Mouse (Mus musculus) forebrain, embryonic 16.5 days (tissue): Measurements from ENCODE around the gene Il15. TPM values are rescaled to one million over a fixed set of nuclear protein-coding genes. Genes with fewer than 3 reads are reported as not detected.

Experiments used
- ATAC-seq: fragments of 200-750 bp; cut with Nextera tagmentation; 2 replicates; pipeline ENCODE4 v1.8.0; 2017; ENCODE audit warnings: mild to moderate bottlenecking, moderate library complexity
- H3K27ac ChIP-seq: fragments of 300-500 bp; sonication (generic); 2 replicates; pipeline ENCODE4 v1.5.1; 2014; ENCODE audit warnings: low read length, control low read depth
- H3K27me3 ChIP-seq: fragments of 300-500 bp; sonication (generic); replicated peaks from 2 replicates; pipeline ENCODE4 v1.6.1; 2014; ENCODE audit warnings: low read length; ENCODE audit not compliant: control insufficient read depth, insufficient read depth
- H3K36me3 ChIP-seq: fragments of 300-500 bp; sonication (generic); 2 replicates; pipeline ENCODE4 v1.6.1; 2014; ENCODE audit not compliant: control insufficient read depth, insufficient read depth
- H3K4me1 ChIP-seq: fragments of 300-500 bp; sonication (generic); replicated peaks from 2 replicates; pipeline ENCODE4 v1.6.1; 2014; ENCODE audit warnings: low read length; ENCODE audit not compliant: control insufficient read depth, insufficient read depth
- H3K4me2 ChIP-seq: fragments of 300-500 bp; sonication (generic); 2 replicates; pipeline ENCODE4 v1.6.1; 2014; ENCODE audit warnings: mild to moderate bottlenecking, low read length, control low read depth
- H3K4me3 ChIP-seq: fragments of 300-500 bp; sonication (generic); replicated peaks from 2 replicates; pipeline ENCODE4 v1.5.1; 2014; ENCODE audit warnings: mild to moderate bottlenecking, low read length, control low read depth
- H3K9ac ChIP-seq: fragments of 300-500 bp; sonication (generic); replicated peaks from 2 replicates; pipeline ENCODE4 v1.6.1; 2014; ENCODE audit warnings: low read depth, low read length, control low read depth
- H3K9me3 ChIP-seq: fragments of 300-500 bp; sonication (generic); 2 replicates; pipeline ENCODE4 v1.6.1; 2016; ENCODE audit warnings: low read length; ENCODE audit not compliant: control insufficient read depth
- WGBS: fragments of 180-500 bp; shearing (Covaris S2); extraction: QIAGEN DNeasy Blood & Tissue Kit; methylation state at CpG from one replicate; pipeline ENCODE4 v1.1.7; 2014; 5-methylcytosine and 5-hydroxymethylcytosine counted together
- polyA plus RNA-seq: library from polyadenylated mRNA; unstranded; fragments of >200 nt; fragmentation: Nextera tagmentation; extraction: Ambion mirVana; gene quantifications from 2 replicates; pipeline ENCODE4 v1.2.1, GENCODE M21; 2015

Gene Il15
- 0.76 and 1.6 TPM in 2 replicates for polyA plus RNA-seq

- Histone ChIP-seq H3K27me3 (no peaks in the 10 kb centered on the region), H3K9me3 (no peaks in the 10 kb centered on the region), H3K4me2 (peak within 1 kb of the TSS; percentile 61), H3K4me1 (peaks cover 16% of the 10 kb centered on the region), H3K36me3 (no peaks in the 10 kb centered on the region), H3K27ac (no peak within 1 kb of the TSS), H3K4me3 (peak within 1 kb of the TSS; percentile 32), H3K9ac (0 out of 2 replicates have a peak within 1 kb of the TSS, but pooled peaks have one; percentile 23)
- WGBS = 16% methylated on average over 13 of the region's 13 CpGs
- ATAC-seq = peak; percentile 33; the same call in 1 of the 2 replicates
Measured at GRCm38 (mm10) chr8:82402686-82403330, at the start of gene Il15. TSS of gene Il15 (minus strand) at chr8:82403222.

- Histone ChIP-seq H3K4me3 (no peak overlapping the region), H3K4me1 (no peaks in the 10 kb centered on the region), H3K9me3 (no peaks in the 10 kb centered on the region), H3K27me3 (no peaks in the 10 kb centered on the region), H3K4me2 (no peak overlapping the region), H3K27ac (no peak overlapping the region), H3K9ac (no peak overlapping the region), H3K36me3 (no peaks in the 10 kb centered on the region)
- no peak for ATAC-seq
Measured at GRCm38 (mm10) chr8:82444897-82445296, 41.9 kb upstream of the Il15 start.

GRCm38 (mm10) chr8:82416587-82417340 lies 13.7 kb upstream of the Il15 start:
- no peak overlapping the region for H3K27ac ChIP-seq
- no peaks in the 10 kb centered on the region for H3K4me1 ChIP-seq
- no peak overlapping the region for H3K4me3 ChIP-seq
- no peaks in the 10 kb centered on the region for H3K27me3 ChIP-seq
- ATAC-seq = no peak
- H3K4me2 ChIP-seq = no peak overlapping the region
- no peak overlapping the region for H3K9ac ChIP-seq
- H3K9me3 ChIP-seq = no peaks in the 10 kb centered on the region
- H3K36me3 ChIP-seq = no peaks in the 10 kb centered on the region
- 82% methylated on average over 5 of the region's 5 CpGs for WGBS

- no peak overlapping the region for H3K27ac ChIP-seq
- no peak for ATAC-seq
- H3K27me3 ChIP-seq = no peaks in the 10 kb centered on the region
- H3K36me3 ChIP-seq = no peaks in the 10 kb centered on the region
- no peak overlapping the region for H3K4me3 ChIP-seq
- no peaks in the 10 kb centered on the region for H3K4me1 ChIP-seq
- 89% methylated on average over 1 of the region's 1 CpGs for WGBS
- H3K9me3 ChIP-seq = no peaks in the 10 kb centered on the region
- no peak overlapping the region for H3K4me2 ChIP-seq
- no peak overlapping the region for H3K9ac ChIP-seq
Measured at GRCm38 (mm10) chr8:82415485-82415884, 12.5 kb upstream of the Il15 start.

GRCm38 (mm10) chr8:82410135-82410534 lies 7.1 kb upstream of the Il15 start:
- Histone ChIP-seq H3K4me3 (no peak overlapping the region), H3K4me1 (no peaks in the 10 kb centered on the region), H3K36me3 (no peaks in the 10 kb centered on the region), H3K27me3 (no peaks in the 10 kb centered on the region), H3K9ac (no peak overlapping the region), H3K27ac (no peak overlapping the region), H3K4me2 (no peak overlapping the region), H3K9me3 (no peaks in the 10 kb centered on the region)
- no peak for ATAC-seq
- 82% methylated on average over 3 of the region's 3 CpGs for WGBS

- no peaks in the 10 kb centered on the region for H3K36me3 ChIP-seq
- no peak overlapping the region for H3K4me2 ChIP-seq
- no peak for ATAC-seq
- H3K27ac ChIP-seq = no peak overlapping the region
- no peak overlapping the region for H3K9ac ChIP-seq
- H3K9me3 ChIP-seq = no peaks in the 10 kb centered on the region
- 46% methylated on average over 1 of the region's 1 CpGs for WGBS
- no peak overlapping the region for H3K4me3 ChIP-seq
- H3K27me3 ChIP-seq = no peaks in the 10 kb centered on the region
- peaks cover 10% of the 10 kb centered on the region for H3K4me1 ChIP-seq
Measured at GRCm38 (mm10) chr8:82407060-82407459, 4.0 kb upstream of the Il15 start.

GRCm38 (mm10) chr8:82404068-82404467 lies 1.0 kb upstream of the Il15 start:
- H3K4me1 ChIP-seq = peaks cover 16% of the 10 kb centered on the region
- H3K9ac ChIP-seq = no peak overlapping the region
- no peak for ATAC-seq
- WGBS = 96% methylated on average over 3 of the region's 3 CpGs
- H3K27me3 ChIP-seq = no peaks in the 10 kb centered on the region
- H3K36me3 ChIP-seq = no peaks in the 10 kb centered on the region
- no peak overlapping the region for H3K4me2 ChIP-seq
- no peaks in the 10 kb centered on the region for H3K9me3 ChIP-seq
- H3K4me3 ChIP-seq = no peak overlapping the region
- H3K27ac ChIP-seq = no peak overlapping the region

- 4% methylated on average over 12 of the region's 13 CpGs for WGBS
- Histone ChIP-seq H3K9ac (0 out of 2 replicates have a peak overlapping the region, but pooled peaks have one; percentile 23), H3K4me3 (peak overlapping the region; percentile 32), H3K9me3 (no peaks in the 10 kb centered on the region), H3K36me3 (no peaks in the 10 kb centered on the region), H3K4me2 (peak overlapping the region; percentile 61), H3K27ac (no peak overlapping the region), H3K4me1 (peaks cover 16% of the 10 kb centered on the region), H3K27me3 (no peaks in the 10 kb centered on the region)
- peak; percentile 31; the same call in 1 of the 2 replicates for ATAC-seq
Measured at GRCm38 (mm10) chr8:82402261-82402685, 749 bp downstream of the Il15 start.

GRCm38 (mm10) chr8:82401490-82401889 lies 1.5 kb downstream of the Il15 start:
- no peak overlapping the region for H3K4me3 ChIP-seq
- 36% methylated on average over 6 of the region's 6 CpGs for WGBS
- no peak overlapping the region for H3K27ac ChIP-seq

More at GRCm38 (mm10) chr8:82401490-82401889, 1.5 kb downstream of the Il15 start:
- Histone ChIP-seq H3K27me3 (no peaks in the 10 kb centered on the region), H3K36me3 (no peaks in the 10 kb centered on the region), H3K4me2 (no peak overlapping the region; the same call in 1 of the 2 replicates), H3K4me1 (peaks cover 16% of the 10 kb centered on the region), H3K9ac (no peak overlapping the region), H3K9me3 (no peaks in the 10 kb centered on the region)
- ATAC-seq = no peak
